Mouse (Mus musculus) liver, embryonic 14.5 days (tissue): Measurements from ENCODE around the gene Uba52.
A peak's percentile ranks its signal among the peaks of the same experiment; 100 is the strongest.

Experiments used
- CTCF ChIP-seq: IDR thresholded peaks from 2 replicates; pipeline ENCODE4 v1.5.1; 2016; ENCODE audit warnings: antibody characterized with exemption, low read depth, control low read depth
- EP300 ChIP-seq: IDR thresholded peaks from 2 replicates; pipeline ENCODE4 v1.6.1; 2016; ENCODE audit warnings: antibody characterized with exemption, low read depth

- TF ChIP-seq CTCF (peak; percentile 95), EP300 (no peak)
Observed at GRCm38 (mm10) chr8:70504851-70505250, 5.8 kb downstream of the Uba52 start.
